Mouse (Mus musculus): ENCODE measurements at regions not wholly inside any gene's neighbourhood (a gene's known extent, or its start where the extent isn't known, plus 50 kb on each side); places are given as distances from the start of the nearest gene placed in this dataset.

DNA sequence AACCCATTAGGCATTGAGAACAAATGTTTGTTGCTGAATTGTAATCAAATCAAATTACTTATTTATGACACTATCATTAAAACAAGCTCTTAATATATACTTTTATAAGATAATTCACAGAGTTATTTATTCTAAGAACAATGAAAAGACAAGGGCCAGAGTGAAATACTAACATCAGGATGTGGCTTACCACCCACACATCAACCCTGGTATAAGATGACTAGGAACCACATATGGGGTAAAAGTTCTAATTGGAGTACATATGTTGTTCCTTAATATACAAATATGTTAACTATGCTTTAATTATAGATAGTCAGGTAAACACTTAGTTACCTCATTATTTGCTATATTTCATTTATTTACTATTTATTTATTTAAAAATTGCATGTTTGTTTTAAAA is 101.7 kb upstream of the Ankrd1 start:
- TF ChIP-seq POLR2A (IDR thresholded peaks at IDR 0.05; ENCODE audit: extremely low read depth, insufficient read depth, low read length) (no peak), CTCF (IDR thresholded peaks at IDR 0.05; ENCODE audit: extremely low read depth, insufficient read depth, low read length) (no peak)
